Mouse (Mus musculus) c-Kit-positive CD71-positive TER-119-negative erythroid progenitor cells, embryonic 14.5 days (primary cell): ENCODE results near the gene Ulk1.
"Not testable (repeated sequence)": the region's sequence is repeated elsewhere in the genome, so short reads cannot be mapped to it uniquely, and the experiment has no call there.

Source experiments
- DNase-seq: peaks from one replicate; pipeline ENCODE4 v3.0.0-alpha.2; 2013; ENCODE audit warnings: low read depth

Ulk1 gene

GRCm38 (mm10) chr5:110804012-110804743 lies 5.7 kb downstream of the Ulk1 start:
- DNase-seq, result no peak

- no peak for DNase-seq
Measured at GRCm38 (mm10) chr5:110802809-110803208, 7.1 kb downstream of the Ulk1 start.

GRCm38 (mm10) chr5:110802186-110802585 lies 7.7 kb downstream of the Ulk1 start:
- no peak for DNase-seq

GRCm38 (mm10) chr5:110801036-110801624 lies 8.8 kb downstream of the Ulk1 start:
- no peak for DNase-seq

- no peak for DNase-seq
Measured at GRCm38 (mm10) chr5:110797696-110798095, 12.2 kb downstream of the Ulk1 start.

- DNase-seq, result no peak
Measured at GRCm38 (mm10) chr5:110794363-110794762, 15.5 kb downstream of the Ulk1 start.

- no peak for DNase-seq
Measured at GRCm38 (mm10) chr5:110788684-110789083, 21.2 kb downstream of the Ulk1 start.

- no peak for DNase-seq
Measured at GRCm38 (mm10) chr5:110786081-110786835, 23.6 kb downstream of the Ulk1 start.

GRCm38 (mm10) chr5:110783150-110783549 lies 26.7 kb downstream of the Ulk1 start:
- no peak for DNase-seq

GRCm38 (mm10) chr5:110781529-110782238 lies 28.2 kb downstream of the Ulk1 start:
- peak; percentile 62 for DNase-seq

- no peak for DNase-seq
Measured at GRCm38 (mm10) chr5:110780761-110781528, 29.0 kb downstream of the Ulk1 start.

GRCm38 (mm10) chr5:110779998-110780760 lies 29.7 kb downstream of the Ulk1 start, which contains the start of gene Pus1:
Gene Pus1 (minus strand): TSS chr5:110780659.
- DNase-seq, result peak; percentile 82

GRCm38 (mm10) chr5:110779276-110779997 lies 30.5 kb downstream of the Ulk1 start:
- no peak for DNase-seq

- DNase-seq, result no peak
Measured at GRCm38 (mm10) chr5:110778263-110778662, 31.6 kb downstream of the Ulk1 start.

GRCm38 (mm10) chr5:110776141-110776540 lies 33.8 kb downstream of the Ulk1 start:
- no peak for DNase-seq

GRCm38 (mm10) chr5:110774511-110774910 lies 35.4 kb downstream of the Ulk1 start:
- DNase-seq, result no peak

GRCm38 (mm10) chr5:110772945-110773344 lies 37.0 kb downstream of the Ulk1 start:
- not testable (repeated sequence) for DNase-seq

GRCm38 (mm10) chr5:110770448-110771158 lies 39.3 kb downstream of the Ulk1 start, which contains the start of gene Ep400:
Gene Ep400 (minus strand): TSS chr5:110770717.
- DNase-seq, result peak; percentile 100

GRCm38 (mm10) chr5:110770031-110770445 lies 39.9 kb downstream of the Ulk1 start:
- DNase-seq, result no peak
